Mouse (Mus musculus): ENCODE data around the gene Pxylp1.

DNA sequence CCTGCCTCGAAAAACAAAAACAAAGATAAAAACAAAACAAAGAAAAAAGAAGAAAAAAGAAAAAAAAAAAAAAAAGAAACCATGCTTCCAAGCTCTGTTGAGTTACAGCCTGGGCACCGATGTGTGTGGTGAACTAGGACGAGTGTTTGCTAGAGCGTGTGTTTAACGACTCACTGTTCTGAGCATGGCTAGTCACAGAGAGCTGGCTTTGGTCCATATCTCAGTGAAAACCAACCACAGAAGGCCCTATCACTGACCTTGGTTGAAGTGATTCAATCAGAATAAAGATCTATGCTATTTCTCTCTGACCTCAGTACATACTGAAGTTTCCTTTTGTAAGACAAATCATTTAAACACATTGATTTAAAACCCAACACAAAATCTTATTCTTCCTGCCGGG is 23.9 kb downstream of the Pxylp1 start:
- no peak for TF ChIP-seq CTCF (IDR thresholded peaks at IDR 0.05)
- no peak for TF ChIP-seq EP300 (IDR thresholded peaks at IDR 0.05)
